Mouse (Mus musculus) G1E (cell line): ENCODE measurements around the gene Coq10a. TPM values are rescaled to one million over a fixed set of nuclear protein-coding genes. Genes with fewer than 3 reads are reported as not detected.
A peak's percentile ranks its signal among the peaks of the same experiment; 100 is the strongest.

ENCODE experiments used
- ATAC-seq: 2 replicates; pipeline ENCODE4 v1.8.0; 2016; ENCODE audit warnings: mild to moderate bottlenecking; ENCODE audit not compliant: insufficient number of reproducible peaks, poor library complexity, low FRiP score, severe bottlenecking; ENCODE audit errors: extremely low read depth
- DNase-seq: peaks from one replicate; pipeline ENCODE4 v3.0.0; 2012; ENCODE audit warnings: low spot score
- H3K27me3 ChIP-seq: 2 replicates; pipeline ENCODE4 v1.6.1; 2012; ENCODE audit warnings: mild to moderate bottlenecking, low read length, inconsistent platforms; ENCODE audit not compliant: insufficient read depth
- H3K36me3 ChIP-seq: replicated peaks from 2 replicates; pipeline ENCODE3; 2012; ENCODE audit warnings: mild to moderate bottlenecking, inconsistent platforms
- H3K4me1 ChIP-seq: 2 replicates; pipeline ENCODE4 v1.6.1; 2012; ENCODE audit warnings: low read depth, low read length, inconsistent platforms, mixed read lengths; ENCODE audit not compliant: insufficient read depth
- H3K4me3 ChIP-seq: 2 replicates; pipeline ENCODE4 v1.5.1; 2012; ENCODE audit warnings: low read depth, mild to moderate bottlenecking, inconsistent platforms, low read length, moderate library complexity, mixed read lengths
- H3K9me3 ChIP-seq: replicated peaks from 2 replicates; pipeline ENCODE4 v1.6.1; 2012; ENCODE audit warnings: inconsistent platforms
- CTCF ChIP-seq: IDR thresholded peaks from 2 replicates; pipeline ENCODE4 v1.5.1; 2012; ENCODE audit warnings: low read depth, low read length, inconsistent platforms, mixed read lengths
- GATA1 ChIP-seq: IDR thresholded peaks from 2 replicates; pipeline ENCODE4 v1.6.1; 2012; ENCODE audit warnings: borderline replicate concordance, low read length, inconsistent platforms, mixed read lengths
- GATA2 ChIP-seq: IDR thresholded peaks from 2 replicates; pipeline ENCODE4 v1.6.1; 2012; ENCODE audit warnings: low read depth, low read length, inconsistent platforms, borderline replicate concordance
- POLR2AphosphoS5 ChIP-seq: IDR thresholded peaks from 2 replicates; pipeline ENCODE4 v1.6.1; 2012; ENCODE audit warnings: low read depth, low read length, inconsistent platforms; ENCODE audit not compliant: insufficient replicate concordance
- TAL1 ChIP-seq: conservative IDR thresholded peaks from 2 replicates; pipeline ENCODE4 v1.6.1; 2012; ENCODE audit warnings: low read depth, low read length, inconsistent platforms, mixed read lengths
- polyA plus RNA-seq: library from polyadenylated mRNA; stranded (reverse); fragments of >175 nt; gene quantifications from 2 replicates; pipeline ENCODE4 v1.2.3, GENCODE M21; 2012
- total RNA-seq, 2 experiments: library from RNA; stranded (forward) in 1 of 2; stranded (reverse) in 1 of 2; fragments of 200-1000 nt in 1 of 2; fragments of >200 nt in 1 of 2; fragmentation: Nextera tagmentation in 1 of 2; gene quantifications; 2 replicates each; pipeline ENCODE4 v1.2.3; 2014 to 2017

Gene Coq10a
- total and polyA plus RNA-seq, 3 experiments, result 8.7 to 28.8 (median 27.4) TPM

- TF ChIP-seq GATA2 (no peak), POLR2AphosphoS5 (no peak), TAL1 (no peak), CTCF (no peak)
- no peaks in the 10 kb centered on the region for H3K27me3 ChIP-seq
- H3K36me3 ChIP-seq, result peaks cover 55% of the 10 kb centered on the region
- H3K4me3 ChIP-seq, result no peak overlapping the region
- DNase-seq (no peak), ATAC-seq (no peak)
- H3K4me1 ChIP-seq, result peaks cover 19% of the 10 kb centered on the region
- H3K9me3 ChIP-seq, result no peaks in the 10 kb centered on the region
These were observed 41.2 kb downstream of the Coq10a start for GRCm38 (mm10) chr10:128327610-128328009.

GRCm38 (mm10) chr10:128326825-128327224, 42.0 kb downstream of the Coq10a start:
- no peak for TF ChIP-seq CTCF
- no peak for TF ChIP-seq GATA1
- no peak for TF ChIP-seq POLR2AphosphoS5
- no peak for TF ChIP-seq GATA2
- TF ChIP-seq TAL1, result no peak

DNA sequence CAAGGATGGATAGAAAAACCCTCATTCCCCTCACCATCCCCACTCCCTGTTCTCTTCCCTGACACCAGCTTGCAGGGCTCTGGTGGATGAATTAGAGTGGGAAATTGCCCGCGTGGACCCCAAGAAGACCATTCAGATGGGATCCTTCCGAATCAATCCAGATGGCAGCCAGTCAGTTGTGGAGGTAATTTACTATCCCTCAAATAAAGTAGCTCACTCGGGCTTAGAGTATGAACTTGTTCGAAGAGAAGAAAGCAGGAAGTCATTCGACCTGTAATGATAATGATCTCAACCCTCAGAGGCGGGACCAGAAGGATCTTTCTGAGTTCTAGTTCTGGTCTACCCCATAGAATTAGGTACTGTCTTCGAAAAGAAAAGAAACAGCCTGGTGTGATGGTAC, 45.3 kb downstream of the Coq10a start:
- TF ChIP-seq TAL1, result no peak
- TF ChIP-seq GATA1, result no peak
- no peak for TF ChIP-seq CTCF
- no peak for TF ChIP-seq GATA2
- TF ChIP-seq POLR2AphosphoS5, result no peak
- Histone ChIP-seq H3K4me1 (peaks cover 27% of the 10 kb centered on the region), H3K36me3 (peaks cover 72% of the 10 kb centered on the region), H3K4me3 (peak overlapping the region; percentile 81), H3K9me3 (no peaks in the 10 kb centered on the region), H3K27me3 (no peaks in the 10 kb centered on the region)
- ATAC-seq (no peak), DNase-seq (no peak)

More at GRCm38 (mm10) chr10:128326825-128327224, 42.0 kb downstream of the Coq10a start:
- Histone ChIP-seq H3K4me3 (no peak overlapping the region), H3K27me3 (no peaks in the 10 kb centered on the region), H3K4me1 (peaks cover 20% of the 10 kb centered on the region), H3K9me3 (no peaks in the 10 kb centered on the region), H3K36me3 (peaks cover 55% of the 10 kb centered on the region)
- ATAC-seq (no peak), DNase-seq (no peak)

GRCm38 (mm10) chr10:128322141-128323108, 46.4 kb downstream of the Coq10a start, which contains the start of gene Cnpy2:
TSS of gene Cnpy2 (plus strand) at chr10:128322459.
- H3K4me3 ChIP-seq, result peak within 1 kb of the TSS; percentile 81
- H3K9me3 ChIP-seq, result no peaks in the 10 kb centered on the region
- H3K27me3 ChIP-seq, result no peaks in the 10 kb centered on the region
- peaks cover 72% of the 10 kb centered on the region for H3K36me3 ChIP-seq
- peaks cover 27% of the 10 kb centered on the region for H3K4me1 ChIP-seq
- DNase-seq, result peak; percentile 76
- TF ChIP-seq POLR2AphosphoS5 (no peak), TAL1 (no peak), GATA2 (no peak)
- ATAC-seq, result peak; percentile 83

GRCm38 (mm10) chr10:128321641-128322040, 47.2 kb downstream of the Coq10a start:
- DNase-seq, result no peak
- H3K36me3 ChIP-seq, result peaks cover 71% of the 10 kb centered on the region

GRCm38 (mm10) chr10:128315578-128315977, 53.2 kb downstream of the Coq10a start:
- TF ChIP-seq POLR2AphosphoS5 (no peak), GATA2 (no peak)
- H3K27me3 ChIP-seq, result no peaks in the 10 kb centered on the region
- peaks cover 88% of the 10 kb centered on the region for H3K36me3 ChIP-seq
- H3K4me1 ChIP-seq, result peaks cover 12% of the 10 kb centered on the region
- DNase-seq (no peak), ATAC-seq (peak; percentile 63)
- H3K4me3 ChIP-seq, result no peak overlapping the region
- H3K9me3 ChIP-seq, result no peaks in the 10 kb centered on the region

More at GRCm38 (mm10) chr10:128321641-128322040, 47.2 kb downstream of the Coq10a start:
- Histone ChIP-seq H3K9me3 (no peaks in the 10 kb centered on the region), H3K4me1 (peaks cover 25% of the 10 kb centered on the region), H3K27me3 (no peaks in the 10 kb centered on the region), H3K4me3 (peak overlapping the region; percentile 62)
- ATAC-seq, result no peak
- TF ChIP-seq GATA2 (no peak), TAL1 (no peak), CTCF (no peak), POLR2AphosphoS5 (no peak), GATA1 (no peak)

Other genes with a start within 250 kb of the Coq10a start
Only the 20 nearest of the 24 such genes appear.
- gene Gls2, start 174.5 kb downstream of the Coq10a start, total RNA-seq (2014; fragmentation: Nextera tagmentation), result 10.7 and 15.0 TPM in 2 replicates
- 4.0 and 5.3 TPM in 2 replicates for gene Gls2, start 174.5 kb downstream of the Coq10a start, total RNA-seq (2017)
- gene Gls2, start 174.5 kb downstream of the Coq10a start, polyA plus RNA-seq, result 11.1 and 14.6 TPM in 2 replicates
- gene Spryd4, start 157.2 kb downstream of the Coq10a start, total RNA-seq (2014; fragmentation: Nextera tagmentation), result 11.5 and 13.9 TPM in 2 replicates
- gene Spryd4, start 157.2 kb downstream of the Coq10a start, total RNA-seq (2017), result 18.8 and 23.3 TPM in 2 replicates
- 3.2 and 4.4 TPM in 2 replicates for gene Spryd4, start 157.2 kb downstream of the Coq10a start, polyA plus RNA-seq
- not detected in 2 replicates for gene Mip, start 143.2 kb downstream of the Coq10a start, total RNA-seq (2014; fragmentation: Nextera tagmentation)
- 0.05 TPM in 1 of 2 replicates, not detected in the other for gene Mip, start 143.2 kb downstream of the Coq10a start, total RNA-seq (2017)
- 0.02 TPM in 1 of 2 replicates, not detected in the other for gene Mip, start 143.2 kb downstream of the Coq10a start, polyA plus RNA-seq
- gene Timeless, start 136.9 kb downstream of the Coq10a start, total RNA-seq (2014; fragmentation: Nextera tagmentation), result 28.1 and 32.6 TPM in 2 replicates
- 43.8 and 61.4 TPM in 2 replicates for gene Timeless, start 136.9 kb downstream of the Coq10a start, total RNA-seq (2017)
- 44.2 and 46.7 TPM in 2 replicates for gene Timeless, start 136.9 kb downstream of the Coq10a start, polyA plus RNA-seq
- gene Apon, start 114.9 kb downstream of the Coq10a start, total RNA-seq (2014; fragmentation: Nextera tagmentation), result not detected in 2 replicates
- gene Apon, start 114.9 kb downstream of the Coq10a start, total RNA-seq (2017), result 0.17 and 0.27 TPM in 2 replicates
- gene Apon, start 114.9 kb downstream of the Coq10a start, polyA plus RNA-seq, result 0.04 TPM in 1 of 2 replicates, not detected in the other
- gene Apof, start 100.3 kb downstream of the Coq10a start, total RNA-seq (2014; fragmentation: Nextera tagmentation), result not detected in 2 replicates
- gene Apof, start 100.3 kb downstream of the Coq10a start, total RNA-seq (2017), result 0.12 and 0.16 TPM in 2 replicates
- not detected in 2 replicates for gene Apof, start 100.3 kb downstream of the Coq10a start, polyA plus RNA-seq
- 23.3 and 24.5 TPM in 2 replicates for gene Stat2, start 98.4 kb downstream of the Coq10a start, total RNA-seq (2014; fragmentation: Nextera tagmentation)
- 15.0 and 16.7 TPM in 2 replicates for gene Stat2, start 98.4 kb downstream of the Coq10a start, total RNA-seq (2017)
- 10.0 and 10.7 TPM in 2 replicates for gene Stat2, start 98.4 kb downstream of the Coq10a start, polyA plus RNA-seq
- not detected in 2 replicates for gene Il23a, start 70.2 kb downstream of the Coq10a start, total RNA-seq (2014; fragmentation: Nextera tagmentation)
- gene Il23a, start 70.2 kb downstream of the Coq10a start, total RNA-seq (2017), result 0.16 TPM in 1 of 2 replicates, not detected in the other
- 0.03 TPM in 1 of 2 replicates, not detected in the other for gene Il23a, start 70.2 kb downstream of the Coq10a start, polyA plus RNA-seq
- gene Pan2, start 65.7 kb downstream of the Coq10a start, total RNA-seq (2014; fragmentation: Nextera tagmentation), result 23.2 and 30.2 TPM in 2 replicates
- 13.8 TPM in 2 replicates for gene Pan2, start 65.7 kb downstream of the Coq10a start, total RNA-seq (2017)
- 3.4 and 3.6 TPM in 2 replicates for gene Pan2, start 65.7 kb downstream of the Coq10a start, polyA plus RNA-seq
- 57.9 and 91.2 TPM in 2 replicates for gene Cnpy2, start 46.5 kb downstream of the Coq10a start, total RNA-seq (2014; fragmentation: Nextera tagmentation)
- 74.0 and 77.3 TPM in 2 replicates for gene Cnpy2, start 46.5 kb downstream of the Coq10a start, total RNA-seq (2017)
- gene Cnpy2, start 46.5 kb downstream of the Coq10a start, polyA plus RNA-seq, result 60.5 and 74.4 TPM in 2 replicates
- 323 and 337 TPM in 2 replicates for gene Cs, start 31.3 kb downstream of the Coq10a start, total RNA-seq (2014; fragmentation: Nextera tagmentation)
- gene Cs, start 31.3 kb downstream of the Coq10a start, total RNA-seq (2017), result 175 and 181 TPM in 2 replicates
- gene Cs, start 31.3 kb downstream of the Coq10a start, polyA plus RNA-seq, result 21.6 and 56.6 TPM in 2 replicates
- 72.9 and 80.4 TPM in 2 replicates for gene Ankrd52, start 8.1 kb upstream of the Coq10a start, total RNA-seq (2014; fragmentation: Nextera tagmentation)
- gene Ankrd52, start 8.1 kb upstream of the Coq10a start, total RNA-seq (2017), result 5.9 and 6.6 TPM in 2 replicates
- gene Ankrd52, start 8.1 kb upstream of the Coq10a start, polyA plus RNA-seq, result 68.3 and 75.9 TPM in 2 replicates
- gene Slc39a5, start 32.2 kb upstream of the Coq10a start, total RNA-seq (2014; fragmentation: Nextera tagmentation), result not detected in 2 replicates
- gene Slc39a5, start 32.2 kb upstream of the Coq10a start, total RNA-seq (2017), result not detected in 2 replicates
- not detected in 2 replicates for gene Slc39a5, start 32.2 kb upstream of the Coq10a start, polyA plus RNA-seq
- gene Nabp2, start 42.5 kb upstream of the Coq10a start, total RNA-seq (2014; fragmentation: Nextera tagmentation), result 121 and 148 TPM in 2 replicates
- gene Nabp2, start 42.5 kb upstream of the Coq10a start, total RNA-seq (2017), result 34.2 and 37.3 TPM in 2 replicates
- gene Nabp2, start 42.5 kb upstream of the Coq10a start, polyA plus RNA-seq, result 152 and 197 TPM in 2 replicates
- 21.7 and 26.8 TPM in 2 replicates for gene Rnf41, start 42.7 kb upstream of the Coq10a start, total RNA-seq (2014; fragmentation: Nextera tagmentation)
- 16.6 and 17.8 TPM in 2 replicates for gene Rnf41, start 42.7 kb upstream of the Coq10a start, total RNA-seq (2017)
- 11.7 and 14.6 TPM in 2 replicates for gene Rnf41, start 42.7 kb upstream of the Coq10a start, polyA plus RNA-seq
- 100 and 109 TPM in 2 replicates for gene Smarcc2, start 90.3 kb upstream of the Coq10a start, total RNA-seq (2014; fragmentation: Nextera tagmentation)
- gene Smarcc2, start 90.3 kb upstream of the Coq10a start, total RNA-seq (2017), result 36.3 and 47.4 TPM in 2 replicates
- gene Smarcc2, start 90.3 kb upstream of the Coq10a start, polyA plus RNA-seq, result 153 and 174 TPM in 2 replicates
- 207 and 266 TPM in 2 replicates for gene Myl6, start 125.1 kb upstream of the Coq10a start, total RNA-seq (2014; fragmentation: Nextera tagmentation)
- 1,414 and 1,457 TPM in 2 replicates for gene Myl6, start 125.1 kb upstream of the Coq10a start, total RNA-seq (2017)
- gene Myl6, start 125.1 kb upstream of the Coq10a start, polyA plus RNA-seq, result 273 and 359 TPM in 2 replicates
- gene Myl6b, start 129.7 kb upstream of the Coq10a start, total RNA-seq (2014; fragmentation: Nextera tagmentation), result 11.4 and 13.1 TPM in 2 replicates
- gene Myl6b, start 129.7 kb upstream of the Coq10a start, total RNA-seq (2017), result 1.7 and 2.0 TPM in 2 replicates
- gene Myl6b, start 129.7 kb upstream of the Coq10a start, polyA plus RNA-seq, result 14.7 and 17.4 TPM in 2 replicates
- 31.8 and 36.0 TPM in 2 replicates for gene Esyt1, start 156.9 kb upstream of the Coq10a start, total RNA-seq (2014; fragmentation: Nextera tagmentation)
- gene Esyt1, start 156.9 kb upstream of the Coq10a start, total RNA-seq (2017), result 98.1 and 107 TPM in 2 replicates
- gene Esyt1, start 156.9 kb upstream of the Coq10a start, polyA plus RNA-seq, result 72.2 and 80.2 TPM in 2 replicates
- gene Zc3h10, start 178.8 kb upstream of the Coq10a start, total RNA-seq (2014; fragmentation: Nextera tagmentation), result 7.2 and 9.2 TPM in 2 replicates
- gene Zc3h10, start 178.8 kb upstream of the Coq10a start, total RNA-seq (2017), result 12.0 and 13.3 TPM in 2 replicates
- gene Zc3h10, start 178.8 kb upstream of the Coq10a start, polyA plus RNA-seq, result 21.1 and 21.9 TPM in 2 replicates